Mouse (Mus musculus): Measurements from ENCODE around the gene Grk6. TPM values are rescaled to one million over a fixed set of nuclear protein-coding genes. Genes with fewer than 3 reads are reported as not detected.

Grk6 gene
- polyA plus RNA-seq, 1 experiment, result 44.1 TPM

DNA sequence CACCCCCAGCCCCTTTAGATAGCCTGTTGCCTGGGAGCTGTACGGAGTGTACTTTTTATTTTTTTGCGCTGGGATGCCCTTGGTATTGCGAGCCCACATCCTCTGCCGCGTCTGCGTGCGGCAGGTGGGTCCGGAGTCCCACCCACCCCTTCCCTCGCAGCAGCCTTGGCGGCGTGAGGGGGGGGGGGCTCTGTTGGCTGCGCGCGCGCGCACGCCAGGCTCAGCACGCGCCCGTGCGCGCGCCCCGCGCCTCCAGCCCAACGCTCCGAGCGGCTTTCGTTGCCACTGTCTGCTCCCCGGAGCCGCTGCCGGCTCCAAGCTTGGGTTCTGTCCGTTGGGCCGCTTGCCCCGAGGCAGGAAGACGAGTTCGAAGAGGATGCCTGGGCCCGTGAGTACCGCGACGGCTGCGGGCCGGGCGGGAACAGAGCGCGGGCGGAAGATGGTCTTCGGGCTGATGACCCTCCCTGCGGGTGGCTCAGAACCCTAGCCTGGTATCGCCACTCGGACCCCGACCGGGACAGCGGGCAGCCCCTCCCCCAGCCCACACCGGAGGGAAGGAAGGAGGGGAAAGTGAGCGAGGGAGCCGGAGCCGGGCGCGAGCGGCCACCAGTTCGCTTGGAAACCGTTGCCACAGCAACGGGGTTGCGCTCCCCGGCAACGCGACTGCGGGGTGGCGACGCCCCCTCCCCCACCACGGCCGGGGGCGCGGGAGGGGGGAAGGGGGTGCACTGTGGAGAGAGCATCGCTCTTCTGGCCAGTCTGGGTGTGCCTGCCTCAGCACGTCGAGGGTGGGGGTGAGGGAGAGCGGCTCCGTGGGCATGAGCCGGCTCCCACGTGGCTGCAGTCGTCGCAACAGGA, 19.4 kb downstream of the Grk6 start, which contains the start of gene Prr7:
Prr7 (plus strand) TSS at position 241 of the 858 bp plus-strand sequence.
- DNase-seq (ENCODE audit: low read depth), result no peak

GRCm38 (mm10) chr13:55465184-55465583, 20.3 kb downstream of the Grk6 start:
- no peak for DNase-seq (ENCODE audit: low read depth)

DNA sequence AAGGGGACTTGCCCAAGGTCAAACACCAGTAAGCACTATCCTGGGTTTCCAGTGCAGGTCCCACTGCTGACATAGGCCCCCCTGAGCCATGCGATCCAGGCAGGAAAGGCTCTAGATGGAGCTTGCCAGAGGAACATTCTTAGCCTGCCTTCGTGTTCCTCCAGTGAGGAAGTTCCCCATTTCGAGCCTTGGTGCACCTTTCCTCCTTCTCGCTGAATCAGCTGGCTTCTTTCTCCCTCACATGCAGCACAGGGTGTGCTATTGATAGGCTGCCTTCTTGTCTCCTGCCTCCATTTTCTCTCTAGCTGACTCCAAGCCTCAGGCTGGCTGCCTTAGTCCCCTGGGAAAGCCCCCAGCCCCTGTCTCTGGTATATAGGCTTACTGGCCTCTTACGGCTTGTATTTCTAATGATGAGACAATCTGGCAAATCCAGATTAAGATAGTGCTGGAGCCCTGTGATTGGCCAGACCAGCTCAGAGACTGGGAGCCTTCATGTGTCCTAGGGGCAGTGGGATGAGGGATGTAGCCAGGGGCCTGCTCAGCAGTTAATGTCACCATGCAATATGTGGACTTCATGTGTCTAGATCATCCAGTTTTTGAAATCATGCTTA, 21.1 kb downstream of the Grk6 start:
- DNase-seq (ENCODE audit: low read depth), result no peak

DNA sequence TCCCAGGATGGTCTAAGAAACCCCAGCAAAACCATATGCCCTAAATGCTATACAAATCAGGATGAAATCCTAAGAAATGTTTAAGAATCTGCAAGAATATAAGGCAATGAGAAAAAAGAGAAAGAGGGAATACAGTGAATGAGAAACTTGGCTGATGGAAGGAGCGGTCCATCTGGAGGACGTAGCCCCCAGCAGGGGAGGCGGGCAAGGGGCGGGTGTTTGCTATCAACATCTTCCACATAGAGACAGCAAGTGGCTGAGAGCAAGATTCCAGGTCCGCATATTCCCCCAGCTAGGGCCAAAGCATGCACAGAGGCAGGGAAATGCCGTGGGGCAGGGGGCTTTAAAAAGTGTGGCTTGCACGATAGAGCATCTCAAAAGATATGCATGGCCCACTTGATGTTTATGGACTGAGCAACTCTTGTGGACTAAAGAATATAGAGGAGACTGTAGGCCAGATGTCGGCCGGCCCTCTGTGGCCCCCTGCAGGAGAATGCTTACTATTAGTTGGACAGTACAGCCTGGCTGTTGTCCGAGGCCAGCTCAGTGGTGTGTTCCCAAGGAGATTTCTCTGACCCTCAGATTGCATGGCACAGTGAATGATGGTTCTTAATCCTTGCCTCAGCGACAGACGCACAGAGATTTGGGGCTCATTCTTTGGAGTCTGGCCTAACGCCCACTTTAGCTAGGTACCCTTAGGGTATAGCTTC, 24.1 kb downstream of the Grk6 start:
- no peak for DNase-seq (ENCODE audit: low read depth)

DNA sequence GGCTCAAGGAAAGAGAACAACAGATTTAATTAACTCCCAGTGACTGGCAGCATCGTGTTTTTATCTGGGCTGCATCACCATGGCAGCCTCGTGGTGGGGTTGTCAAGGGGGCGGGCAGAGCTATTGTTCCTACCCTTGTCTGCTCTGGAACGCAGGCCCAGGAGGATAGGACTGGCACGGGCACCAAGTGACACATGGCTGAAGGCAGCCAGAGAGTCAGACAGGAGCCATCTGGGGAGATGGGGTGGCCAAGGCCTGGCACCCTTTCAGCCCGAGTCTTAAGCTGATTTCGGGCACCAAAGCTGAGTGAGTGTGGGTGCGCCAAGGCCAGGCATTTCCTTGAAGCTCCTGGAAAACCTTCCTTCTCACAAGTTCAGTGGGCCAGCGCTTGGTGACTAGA, 25.5 kb downstream of the Grk6 start:
- DNase-seq (ENCODE audit: low read depth), result no peak

GRCm38 (mm10) chr13:55471156-55471818, 26.4 kb downstream of the Grk6 start:
- no peak for DNase-seq (ENCODE audit: low read depth)

GRCm38 (mm10) chr13:55471819-55472131, 26.9 kb downstream of the Grk6 start:
- DNase-seq (ENCODE audit: low read depth), result no peak

DNA sequence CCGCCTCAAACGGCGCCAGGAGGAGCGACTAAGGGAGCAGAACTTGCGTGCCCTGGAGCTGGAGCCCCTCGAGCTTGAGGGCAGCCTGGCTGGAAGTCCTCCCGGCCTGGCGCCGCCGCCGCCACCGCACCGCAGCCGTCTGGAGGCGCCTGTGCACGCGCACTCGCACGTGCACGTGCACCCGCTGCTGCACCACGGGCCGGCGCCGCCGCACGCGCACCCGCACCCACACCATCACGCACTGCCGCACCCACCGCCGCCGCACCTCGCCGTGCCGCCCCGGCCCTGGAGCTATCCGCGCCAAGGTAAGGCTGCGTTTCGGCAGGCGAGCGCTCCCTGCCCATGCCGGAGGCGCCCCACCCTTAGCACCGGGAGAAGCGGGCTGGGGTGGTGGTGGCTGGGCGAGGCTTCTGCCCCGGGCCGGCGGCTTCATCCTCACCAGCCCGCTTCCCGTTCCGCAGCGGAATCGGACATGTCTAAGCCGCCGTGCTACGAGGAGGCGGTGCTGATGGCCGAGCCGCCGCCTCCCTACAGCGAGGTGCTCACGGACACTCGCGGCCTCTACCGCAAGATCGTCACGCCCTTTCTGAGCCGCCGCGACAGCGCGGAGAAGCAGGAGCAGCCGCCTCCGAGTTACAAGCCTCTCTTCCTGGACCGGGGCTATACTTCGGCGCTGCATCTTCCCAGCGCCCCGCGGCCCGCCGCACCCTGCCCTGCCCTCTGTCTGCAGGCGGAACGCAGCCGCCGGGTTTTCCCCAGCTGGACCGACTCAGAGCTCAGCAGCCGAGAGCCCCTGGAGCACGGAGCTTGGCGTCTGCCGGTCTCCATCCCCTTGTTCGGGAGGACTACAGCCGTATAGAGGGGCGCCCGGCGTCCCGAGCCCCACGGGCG, 27.5 kb downstream of the Grk6 start:
- DNase-seq (ENCODE audit: low read depth), result no peak

- DNase-seq (ENCODE audit: low read depth), result no peak
These were observed 28.4 kb downstream of the Grk6 start for GRCm38 (mm10) chr13:55473076-55473831.

- DNase-seq (ENCODE audit: low read depth), result no peak
These were observed 29.1 kb downstream of the Grk6 start for GRCm38 (mm10) chr13:55473961-55474360.

- DNase-seq (ENCODE audit: low read depth), result no peak
These were observed 29.8 kb downstream of the Grk6 start for GRCm38 (mm10) chr13:55474621-55475069.

- no peak for DNase-seq (ENCODE audit: low read depth)
These were observed 30.9 kb downstream of the Grk6 start for GRCm38 (mm10) chr13:55475750-55476149.

DNA sequence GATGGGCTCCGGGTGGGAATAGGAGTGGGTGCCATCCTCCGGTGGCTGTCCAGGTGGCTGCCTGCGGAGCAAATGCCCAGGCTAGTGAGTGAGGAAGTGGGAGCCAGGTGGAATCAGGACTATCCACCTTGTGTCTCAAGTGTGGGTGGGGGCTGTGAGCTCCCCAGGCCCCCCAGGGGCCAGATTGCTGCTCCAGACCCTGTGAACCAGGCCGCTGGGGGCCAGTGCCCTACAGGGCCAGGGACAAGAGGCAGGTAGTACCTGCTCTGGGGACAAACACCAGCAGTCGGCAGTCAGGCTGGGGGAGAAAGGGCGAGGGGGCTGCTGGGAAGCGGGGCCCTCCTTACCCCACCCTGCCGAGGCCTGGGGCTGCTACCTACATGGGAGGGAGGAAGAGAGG, 31.4 kb downstream of the Grk6 start:
- DNase-seq (ENCODE audit: low read depth), result no peak

- no peak for DNase-seq (ENCODE audit: low read depth)
These were observed 32.6 kb downstream of the Grk6 start for GRCm38 (mm10) chr13:55477492-55477891.

- DNase-seq (ENCODE audit: low read depth), result no peak
These were observed 33.2 kb downstream of the Grk6 start for GRCm38 (mm10) chr13:55478036-55478435.

GRCm38 (mm10) chr13:55479008-55479407, 34.1 kb downstream of the Grk6 start:
- no peak for DNase-seq (ENCODE audit: low read depth)

DNA sequence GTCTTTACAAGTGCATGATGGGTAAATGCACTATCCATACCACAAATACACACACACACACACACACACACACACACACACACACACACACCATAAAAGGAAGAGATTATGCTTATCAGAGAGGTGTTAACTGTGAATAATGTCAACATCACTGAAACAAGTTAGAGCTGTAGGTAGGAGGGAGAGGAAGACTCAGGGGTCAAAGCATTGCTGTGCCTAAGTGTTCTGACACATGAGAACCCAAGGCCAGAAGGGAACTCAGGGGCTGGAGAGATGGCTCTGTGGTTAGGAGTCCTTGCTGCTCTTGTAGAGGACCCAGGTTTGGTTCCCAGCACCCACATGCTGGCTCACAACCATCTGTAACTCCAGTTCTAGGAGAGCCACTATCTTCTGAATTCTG, 35.1 kb downstream of the Grk6 start:
- no peak for DNase-seq (ENCODE audit: low read depth)

GRCm38 (mm10) chr13:55482542-55482941, 37.7 kb downstream of the Grk6 start:
- DNase-seq (ENCODE audit: low read depth), result no peak

- no peak for DNase-seq (ENCODE audit: low read depth)
These were observed 38.2 kb downstream of the Grk6 start for GRCm38 (mm10) chr13:55483071-55483470.

- no peak for DNase-seq (ENCODE audit: low read depth)
These were observed 38.7 kb downstream of the Grk6 start for GRCm38 (mm10) chr13:55483593-55483992.
